Mouse (Mus musculus) spleen, adult 2 months (tissue): Measurements from ENCODE around the gene Fxyd6. TPM values are rescaled to one million over a fixed set of nuclear protein-coding genes. Genes with fewer than 3 reads are reported as not detected.

Experiments used
- DNase-seq, 2 experiments: peaks; one replicate each; pipeline versions ENCODE4 v3.0.0 to v3.0.0-alpha.2; 2012 to 2021; ENCODE audit warnings: low spot score in 2 of 2, low read depth in 1 of 2
- H3K27ac ChIP-seq: fragments of 200-500 bp; 2 replicates; pipeline ENCODE4 v1.5.1; 2012; ENCODE audit warnings: low read length, inconsistent platforms; ENCODE audit not compliant: insufficient read depth
- H3K27me3 ChIP-seq: fragments of 200-500 bp; 2 replicates; pipeline ENCODE4 v1.6.1; 2012; ENCODE audit warnings: mild to moderate bottlenecking, moderate library complexity, low read length, inconsistent platforms; ENCODE audit not compliant: control insufficient read depth, insufficient read depth
- H3K36me3 ChIP-seq: fragments of 200-500 bp; 2 replicates; pipeline ENCODE4 v1.6.1; 2012; ENCODE audit warnings: mild to moderate bottlenecking, low read length, inconsistent platforms; ENCODE audit not compliant: control insufficient read depth, insufficient read depth
- H3K4me1 ChIP-seq: fragments of 200-500 bp; 2 replicates; pipeline ENCODE4 v1.6.1; 2011; ENCODE audit warnings: inconsistent platforms; ENCODE audit not compliant: control insufficient read depth, insufficient read depth, insufficient read length
- H3K4me3 ChIP-seq: fragments of 200-500 bp; 2 replicates; pipeline ENCODE4 v1.5.1; 2011; ENCODE audit warnings: mild to moderate bottlenecking, inconsistent platforms; ENCODE audit not compliant: insufficient read depth, insufficient read length; ENCODE audit errors: extremely low read depth
- CTCF ChIP-seq: fragments of 200-500 bp; IDR thresholded peaks from 2 replicates; pipeline ENCODE4 v1.5.1; 2011; ENCODE audit warnings: mild to moderate bottlenecking, inconsistent platforms; ENCODE audit not compliant: insufficient read depth, insufficient read length, insufficient replicate concordance; ENCODE audit errors: extremely low read depth
- POLR2A ChIP-seq: fragments of 200-500 bp; IDR thresholded peaks from 2 replicates; pipeline ENCODE4 v1.6.1; 2011; ENCODE audit warnings: low read depth, low read length, inconsistent platforms
- WGBS: fragments of 180-500 bp; shearing (Covaris S2); methylation state at CpG from one replicate; pipeline ENCODE4 v1.1.7; 2018; 5-methylcytosine and 5-hydroxymethylcytosine counted together
- polyA plus RNA-seq: library from polyadenylated mRNA; depleted of rRNA; stranded (reverse); fragments of >200 nt; gene quantifications from 2 replicates; pipeline ENCODE4 v1.2.3, GENCODE M21; 2012

Fxyd6 gene
- polyA plus RNA-seq, 1 experiment: 22.3 TPM

DNA sequence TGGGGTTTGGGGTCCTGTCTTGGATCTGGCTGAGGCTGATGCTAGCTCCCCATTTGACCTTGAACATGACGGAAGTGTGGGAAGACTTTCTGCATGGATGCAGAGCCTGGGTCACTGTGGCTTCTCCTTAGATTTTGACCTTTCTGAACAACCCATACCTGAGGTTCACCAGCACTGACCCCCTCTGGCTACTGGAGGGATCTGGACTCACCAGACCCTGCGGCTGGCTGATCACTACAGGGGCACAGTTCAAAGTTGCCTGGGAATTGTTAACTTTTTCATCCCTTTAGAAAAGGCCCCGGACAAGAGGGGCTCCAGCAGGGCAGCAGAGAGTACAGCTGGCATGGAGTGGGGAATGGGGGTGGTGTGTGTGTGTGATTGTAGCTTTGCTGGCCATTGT is 36.8 kb downstream of the Fxyd6 start:
- H3K27me3 ChIP-seq: no peaks in the 10 kb centered on the region; the same call in 1 of the 2 replicates
- no peak overlapping the region for H3K27ac ChIP-seq
- no peaks in the 10 kb centered on the region for H3K36me3 ChIP-seq
- no peak for DNase-seq
- TF ChIP-seq CTCF: no peak
- TF ChIP-seq POLR2A: no peak
- 90% methylated on average over 3 of the region's 3 CpGs for WGBS
- no peaks in the 10 kb centered on the region; the same call in 1 of the 2 replicates for H3K4me1 ChIP-seq
- no peak overlapping the region for H3K4me3 ChIP-seq

DNA sequence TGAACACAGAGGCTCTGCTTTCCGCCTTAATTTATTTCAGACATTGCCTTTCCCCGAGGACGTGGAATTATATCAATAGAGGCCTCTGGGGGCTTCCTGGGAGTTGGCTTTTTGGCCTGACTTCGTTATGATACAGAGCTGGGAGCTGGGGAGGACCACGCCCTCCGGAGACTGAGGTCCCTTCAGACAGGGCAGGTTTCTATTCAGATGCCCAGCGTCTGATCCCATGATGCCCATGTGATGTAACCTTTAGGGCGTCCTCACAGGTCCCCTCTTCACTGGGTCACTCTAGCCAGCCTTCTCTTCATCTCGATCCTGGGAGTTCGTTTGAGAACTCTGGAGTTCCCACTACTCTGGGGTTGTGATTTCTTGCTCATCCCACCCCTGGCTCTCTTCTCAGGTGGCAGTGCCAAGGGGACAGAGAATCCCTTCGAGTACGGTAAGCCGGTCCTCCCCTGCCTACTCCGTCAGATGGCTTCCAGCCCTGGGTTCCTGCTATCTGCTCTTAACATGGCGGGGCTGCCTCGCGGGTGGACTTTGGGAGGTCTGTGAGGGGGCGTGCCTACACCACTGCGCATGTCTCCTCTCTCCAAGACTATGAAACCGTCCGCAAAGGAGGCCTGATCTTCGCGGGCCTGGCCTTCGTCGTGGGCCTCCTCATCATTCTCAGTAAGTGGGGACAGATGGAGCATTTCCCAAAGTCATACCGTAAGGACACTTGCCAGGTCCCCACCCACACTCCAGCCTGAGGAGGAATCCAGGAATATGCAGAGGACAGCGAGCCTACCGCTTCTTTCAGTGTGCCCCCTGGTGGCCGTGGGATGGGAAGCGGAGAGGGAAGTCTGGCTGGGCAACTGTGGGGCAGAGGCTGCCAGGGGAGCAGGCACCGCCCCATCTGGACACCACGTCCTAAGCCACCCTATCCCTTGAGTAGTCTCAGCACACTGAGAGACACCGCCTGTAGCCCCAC is 38.0 kb downstream of the Fxyd6 start:
- peaks cover 3% of the 10 kb centered on the region; the same call in 1 of the 2 replicates for H3K4me1 ChIP-seq
- no peaks in the 10 kb centered on the region for H3K27me3 ChIP-seq
- 49% methylated on average over 33 of the region's 33 CpGs for WGBS
- H3K27ac ChIP-seq: no peak overlapping the region
- no peaks in the 10 kb centered on the region for H3K36me3 ChIP-seq
- H3K4me3 ChIP-seq: 0 out of 2 replicates have a peak overlapping the region, but pooled peaks have one; percentile 15
- peak; percentile 69; the same call in 1 of the 2 replicates for TF ChIP-seq CTCF
- no peak for TF ChIP-seq POLR2A
- peak in 1 of 2 experiments; percentile 41 for DNase-seq

DNA sequence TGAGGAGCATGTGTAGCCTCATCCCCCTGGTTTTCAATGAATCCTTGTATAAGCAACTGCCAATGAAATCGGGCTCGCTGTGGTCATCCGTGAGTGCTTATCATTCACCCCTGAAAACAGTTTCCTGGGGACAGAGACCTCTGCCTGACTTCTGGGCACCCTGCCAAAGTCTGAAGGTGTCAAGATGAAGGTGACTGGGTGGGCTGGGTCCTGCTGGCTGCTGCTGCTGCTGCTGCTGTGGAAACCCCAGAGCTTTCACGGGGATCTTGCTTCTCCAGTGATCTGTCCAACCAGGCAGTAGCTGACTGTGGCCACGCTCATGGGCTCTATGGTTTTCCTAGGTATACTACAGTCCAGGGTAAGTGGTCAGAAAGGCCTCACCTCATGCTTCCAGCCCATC is 40.2 kb downstream of the Fxyd6 start:
- no peak for DNase-seq
- Histone ChIP-seq H3K36me3 (no peaks in the 10 kb centered on the region), H3K4me1 (peaks cover 3% of the 10 kb centered on the region; the same call in 1 of the 2 replicates), H3K27ac (no peak overlapping the region), H3K4me3 (no peak overlapping the region), H3K27me3 (no peaks in the 10 kb centered on the region)
- 71% methylated on average over 5 of the region's 5 CpGs for WGBS
- no peak for TF ChIP-seq CTCF
- no peak for TF ChIP-seq POLR2A

DNA sequence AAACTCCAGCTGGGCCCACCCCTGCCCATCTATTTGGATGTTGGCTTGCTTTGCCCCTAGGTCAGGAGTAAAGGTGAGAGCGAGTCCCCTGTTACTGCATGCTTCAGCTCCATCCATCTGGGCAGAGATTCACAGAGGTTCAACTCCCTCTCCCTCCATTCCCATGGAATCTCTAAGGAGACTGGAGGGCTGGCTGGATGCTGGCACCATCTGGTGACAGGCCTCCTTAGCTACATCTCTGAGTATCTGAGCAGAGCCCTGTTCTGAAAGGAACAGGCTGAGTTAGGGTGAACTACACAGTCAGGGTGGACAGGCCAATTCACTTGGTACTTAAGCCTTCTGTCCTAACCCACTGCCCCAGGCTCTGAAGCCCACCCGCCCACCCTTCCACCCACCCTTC is 40.6 kb downstream of the Fxyd6 start:
- TF ChIP-seq POLR2A: no peak
- no peak for TF ChIP-seq CTCF
- no peak overlapping the region for H3K27ac ChIP-seq
- peaks cover 3% of the 10 kb centered on the region; the same call in 1 of the 2 replicates for H3K4me1 ChIP-seq
- 86% methylated on average over 2 of the region's 2 CpGs for WGBS
- DNase-seq: no peak
- H3K27me3 ChIP-seq: no peaks in the 10 kb centered on the region
- no peak overlapping the region for H3K4me3 ChIP-seq
- no peaks in the 10 kb centered on the region for H3K36me3 ChIP-seq

DNA sequence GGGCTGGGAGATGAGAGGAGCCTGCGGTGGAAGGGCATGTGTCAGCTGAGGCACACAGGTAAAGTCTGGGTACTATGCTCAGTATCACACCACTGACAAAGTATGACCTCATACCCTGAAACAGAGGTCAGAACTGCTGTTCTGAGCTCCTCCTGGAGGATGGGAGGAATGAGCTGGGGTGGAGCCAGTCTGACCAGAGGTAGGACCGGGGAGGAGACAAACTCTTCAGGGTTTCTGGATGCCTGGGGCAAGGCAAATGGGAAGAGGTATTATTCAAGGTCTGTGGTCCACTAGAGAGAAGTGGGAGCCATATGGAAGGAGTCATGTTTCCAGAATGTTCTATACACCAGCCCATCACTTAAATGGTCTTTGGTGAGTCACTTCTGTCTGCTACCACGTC is 41.1 kb downstream of the Fxyd6 start:
- DNase-seq: no peak
- TF ChIP-seq CTCF: no peak
- no peak for TF ChIP-seq POLR2A
- no peak overlapping the region for H3K4me3 ChIP-seq
- WGBS: 78% methylated on average over 3 of the region's 3 CpGs
- no peak overlapping the region for H3K27ac ChIP-seq
- H3K36me3 ChIP-seq: no peaks in the 10 kb centered on the region
- peaks cover 3% of the 10 kb centered on the region; the same call in 1 of the 2 replicates for H3K4me1 ChIP-seq
- no peaks in the 10 kb centered on the region for H3K27me3 ChIP-seq

DNA sequence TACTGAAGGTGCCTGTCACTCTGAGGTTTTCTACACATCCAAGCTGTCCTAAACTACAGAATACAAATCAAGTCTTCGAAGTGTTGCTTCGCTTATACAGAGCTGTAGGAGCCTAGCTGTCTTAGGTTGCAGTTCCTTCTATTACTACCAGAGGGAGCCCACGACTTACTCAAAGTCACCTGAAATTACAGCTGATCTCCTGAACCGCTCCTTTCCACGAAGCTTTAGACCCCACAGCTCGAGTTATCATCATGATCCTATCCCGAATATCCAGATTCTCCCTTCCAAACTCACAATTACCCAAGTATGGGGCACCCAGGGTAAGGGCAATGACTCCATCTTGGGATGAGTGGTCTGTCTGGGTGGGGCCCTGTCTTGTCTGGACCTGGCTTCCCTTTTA is 41.8 kb downstream of the Fxyd6 start:
- H3K4me1 ChIP-seq: peaks cover 3% of the 10 kb centered on the region; the same call in 1 of the 2 replicates
- peak in 1 of 2 experiments; percentile 42 for DNase-seq
- WGBS: 12% methylated on average over 7 of the region's 7 CpGs
- no peak overlapping the region for H3K27ac ChIP-seq
- no peaks in the 10 kb centered on the region for H3K27me3 ChIP-seq
- TF ChIP-seq POLR2A (no peak), CTCF (no peak)
- no peaks in the 10 kb centered on the region for H3K36me3 ChIP-seq
- no peak overlapping the region for H3K4me3 ChIP-seq

DNA sequence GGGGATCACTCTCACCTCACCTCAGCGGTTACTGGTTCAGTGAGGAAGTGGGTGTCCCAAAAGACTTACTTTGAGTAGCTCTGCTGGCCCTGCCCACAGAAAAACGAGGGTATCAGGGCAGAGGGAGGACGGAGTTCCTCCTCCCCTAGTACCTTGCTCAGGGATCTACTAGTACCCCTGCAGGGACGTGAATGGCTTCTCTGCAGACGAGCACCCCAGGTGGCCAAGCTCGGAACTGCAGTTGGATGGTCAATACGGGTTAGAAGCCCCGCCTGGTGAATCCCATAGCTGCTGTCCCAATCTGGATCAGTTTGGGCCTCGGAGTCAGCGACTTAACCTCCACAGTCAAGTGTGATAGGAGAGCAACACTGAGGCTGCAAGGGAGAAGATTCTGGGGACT is 42.3 kb downstream of the Fxyd6 start:
- WGBS: 5% methylated on average over 10 of the region's 10 CpGs
- DNase-seq: peak; percentile 65 to 84
- Histone ChIP-seq H3K36me3 (no peaks in the 10 kb centered on the region), H3K4me1 (peaks cover 3% of the 10 kb centered on the region; the same call in 1 of the 2 replicates), H3K4me3 (no peak overlapping the region), H3K27ac (no peak overlapping the region), H3K27me3 (no peaks in the 10 kb centered on the region)
- no peak for TF ChIP-seq POLR2A
- TF ChIP-seq CTCF: peak; percentile 74; the same call in 1 of the 2 replicates
